Mouse (Mus musculus) left cerebral cortex, postnatal 25 days (tissue): ENCODE data around the gene Cuedc1. TPM values are rescaled to one million over a fixed set of nuclear protein-coding genes. Genes with fewer than 3 reads are reported as not detected.

Experiments used
- total RNA-seq, 2 experiments: library from RNA; stranded (reverse); gene quantifications; 2 replicates each; pipeline ENCODE4 v1.2.3; 2021

Cuedc1 gene
- total RNA-seq, 2 experiments from 2014 or later, result 28.7 to 29.5 TPM

Other genes with a start within 250 kb of the Cuedc1 start
- 1 to 10 TPM; 4.2 to 4.4 TPM for gene Mks1, start 244.8 kb upstream of the Cuedc1 start, total RNA-seq
- gene Epx, start 222.5 kb upstream of the Cuedc1 start, total RNA-seq, result under 1 TPM in 1 of 2 experiments, not detected in 1; 0.39 TPM
- gene Olfr462, start 205.8 kb upstream of the Cuedc1 start, total RNA-seq, result not detected
- not detected for gene Olfr463, start 200.7 kb upstream of the Cuedc1 start, total RNA-seq
- gene Olfr464, start 177.1 kb upstream of the Cuedc1 start, total RNA-seq, result 1 to 10 TPM; 3.0 to 3.7 TPM
- 100 to 1,000 TPM; 580 to 594 TPM for gene Dynll2, start 110.5 kb upstream of the Cuedc1 start, total RNA-seq
- 100 to 1,000 TPM; 177 to 190 TPM for gene Srsf1, start 50.7 kb upstream of the Cuedc1 start, total RNA-seq
- gene Vezf1, start 29.8 kb upstream of the Cuedc1 start, total RNA-seq, result 10 to 100 TPM; 23.6 to 25.8 TPM
- gene Mrps23, start 106.3 kb downstream of the Cuedc1 start, total RNA-seq, result 10 to 100 TPM; 73.6 to 74.5 TPM
- gene Ccdc182, start 196.0 kb downstream of the Cuedc1 start, total RNA-seq, result not detected